Mouse (Mus musculus): ENCODE measurements around the gene Tbl3. TPM values are rescaled to one million over a fixed set of nuclear protein-coding genes. Genes with fewer than 3 reads are reported as not detected.
A peak's percentile ranks its signal among the peaks of the same experiment; 100 is the strongest.

The Tbl3 gene
- total and polyA plus RNA-seq, 3 experiments = 103 to 111 TPM; not detected in 1

- Histone ChIP-seq H3K9ac (ENCODE audit: control insufficient read depth, low read depth, low read length, poor library complexity, severe bottlenecking) (no peak overlapping the region), H3K4me1 (ENCODE audit: control insufficient read depth in 1 of 2, insufficient read depth in 2 of 2, low read length in 2 of 2) (no peaks in the 10 kb centered on the region), H3K9me3 (replicated peaks; ENCODE audit: insufficient read depth, low read length) (no peaks in the 10 kb centered on the region), H3K36me3 (ENCODE audit: control insufficient read depth in 1 of 2, insufficient read depth in 2 of 2, low read length in 2 of 2) (no peaks in the 10 kb centered on the region), H3K79me2 (ENCODE audit: control insufficient read depth, insufficient read depth, low read length, poor library complexity) (no peaks in the 10 kb centered on the region), H3K27me3 (ENCODE audit: control insufficient read depth in 1 of 2, insufficient read depth in 2 of 2, low read length in 2 of 2) (peaks cover 16 to 25% of the 10 kb centered on the region in 2 experiments), H3K4me3 (ENCODE audit: control insufficient read depth in 1 of 2, insufficient read depth in 1 of 2, low read depth in 2 of 2, low read length in 2 of 2) (no peak overlapping the region), H3K27ac (ENCODE audit: control insufficient read depth, low read depth, low read length) (no peak overlapping the region)
- DNase-seq (ENCODE audit: low read depth, low spot score) = no peak
- TF ChIP-seq MEF2A (IDR thresholded peaks at IDR 0.05; ENCODE audit: extremely low read depth, insufficient replicate concordance, low read depth, low read length, poor library complexity, severe bottlenecking) (no peak), SMC3 (IDR thresholded peaks at IDR 0.05; ENCODE audit: low read depth, low read length) (no peak), RAD21 (IDR thresholded peaks at IDR 0.05; ENCODE audit: low read depth, low read length) (no peak), EP300 (IDR thresholded peaks at IDR 0.05; ENCODE audit: low read depth in 1 of 2, low read length in 2 of 2) (no peak), JUND (IDR thresholded peaks at IDR 0.05; ENCODE audit: low read depth, low read length) (no peak), NRF1 (IDR thresholded peaks at IDR 0.05; ENCODE audit: insufficient read depth, low read depth, low read length, poor library complexity, severe bottlenecking) (no peak), TAL1 (IDR thresholded peaks at IDR 0.05; ENCODE audit: low read length) (no peak), GATA1 (IDR thresholded peaks at IDR 0.05; ENCODE audit: low read depth, low read length) (no peak), POLR2A (IDR thresholded peaks at IDR 0.05; ENCODE audit: control insufficient read depth in 1 of 2, insufficient read depth in 1 of 2, low read depth in 1 of 2, low read length in 2 of 2, poor library complexity in 1 of 2) (no peak), GABPA (IDR thresholded peaks at IDR 0.05; ENCODE audit: low read depth, low read length) (no peak)
Observed at GRCm38 (mm10) chr17:24650766-24651165, 56.7 kb downstream of the Tbl3 start.

DNA sequence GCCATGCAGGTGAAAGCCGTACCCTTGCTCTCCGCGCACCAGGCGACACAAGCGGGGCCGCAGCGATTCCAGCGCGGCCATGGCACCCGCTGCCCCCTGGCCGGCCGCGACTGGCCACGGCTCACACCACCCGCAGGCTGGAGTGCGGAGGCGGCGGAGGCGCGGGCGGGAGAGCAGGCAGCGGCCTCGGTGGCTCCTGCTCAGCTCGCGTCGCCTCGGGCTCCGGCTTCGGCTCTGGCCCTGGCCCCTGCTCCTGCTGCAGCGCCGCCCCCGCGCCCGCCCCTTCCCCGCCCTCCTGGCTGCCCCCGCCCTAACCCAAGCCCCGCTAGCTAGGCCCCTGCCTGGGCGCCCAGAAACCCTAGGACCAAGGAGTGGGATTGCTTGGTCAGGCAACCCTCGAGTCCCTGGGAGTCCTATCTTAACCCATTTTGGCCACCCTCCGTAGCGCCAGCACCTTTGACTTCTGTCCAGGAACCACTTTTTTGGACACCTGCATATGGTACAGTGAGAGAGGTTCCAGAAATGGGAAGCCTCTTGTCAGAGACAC, 57.3 kb downstream of the Tbl3 start, which contains the start of gene Slc9a3r2:
Gene Slc9a3r2, minus strand, starts transcription at position 258 of the 547 bp plus-strand sequence.
- DNase-seq (ENCODE audit: low read depth, low spot score) = peak; percentile 29
- no peak within 1 kb of the TSS for H3K27ac ChIP-seq (ENCODE audit: control insufficient read depth, low read depth, low read length)
- H3K9ac ChIP-seq (ENCODE audit: control insufficient read depth, low read depth, low read length, poor library complexity, severe bottlenecking) = peak within 1 kb of the TSS; percentile 52
- no peaks in the 10 kb centered on the region for H3K9me3 ChIP-seq (replicated peaks; ENCODE audit: insufficient read depth, low read length)
- peaks cover 16 to 25% of the 10 kb centered on the region in 2 experiments for H3K27me3 ChIP-seq (ENCODE audit: control insufficient read depth in 1 of 2, insufficient read depth in 2 of 2, low read length in 2 of 2)
- no peaks in the 10 kb centered on the region for H3K36me3 ChIP-seq (ENCODE audit: control insufficient read depth in 1 of 2, insufficient read depth in 2 of 2, low read length in 2 of 2)
- no peaks in the 10 kb centered on the region for H3K4me1 ChIP-seq (ENCODE audit: control insufficient read depth in 1 of 2, insufficient read depth in 2 of 2, low read length in 2 of 2)
- TF ChIP-seq E2F4 (IDR thresholded peaks at IDR 0.05; ENCODE audit: borderline replicate concordance, low read depth, low read length) = no peak
- no peak for TF ChIP-seq POLR2A (IDR thresholded peaks at IDR 0.05; ENCODE audit: control insufficient read depth in 1 of 2, insufficient read depth in 1 of 2, low read depth in 1 of 2, low read length in 2 of 2, poor library complexity in 1 of 2)
- TF ChIP-seq MXI1 (IDR thresholded peaks at IDR 0.05; ENCODE audit: low read depth, low read length) = no peak
- TF ChIP-seq ZNF384 (IDR thresholded peaks at IDR 0.05; ENCODE audit: low read depth, low read length) = no peak
- TF ChIP-seq EP300 (IDR thresholded peaks at IDR 0.05; ENCODE audit: low read depth in 1 of 2, low read length in 2 of 2) = no peak
- no peak for TF ChIP-seq HCFC1 (IDR thresholded peaks at IDR 0.05; ENCODE audit: low read depth, low read length)
- no peak for TF ChIP-seq UBTF (IDR thresholded peaks at IDR 0.05; ENCODE audit: borderline replicate concordance, insufficient read depth, low read depth, low read length)
- H3K4me3 ChIP-seq (ENCODE audit: control insufficient read depth in 1 of 2, insufficient read depth in 1 of 2, low read depth in 2 of 2, low read length in 2 of 2) = peak within 1 kb of the TSS; percentile 53 to 56; a peak in 3 of 4 replicates
- no peaks in the 10 kb centered on the region for H3K79me2 ChIP-seq (ENCODE audit: control insufficient read depth, insufficient read depth, low read length, poor library complexity)

Data from MEL (cell line).